Mouse (Mus musculus): ENCODE results near the gene Kcnh3. TPM values are rescaled to one million over a fixed set of nuclear protein-coding genes. Genes with fewer than 3 reads are reported as not detected.
A peak's percentile ranks its signal among the peaks of the same experiment; 100 is the strongest.

Kcnh3 gene
- polyA plus RNA-seq, 1 experiment from 2014 or later, result 0.07 TPM

DNA sequence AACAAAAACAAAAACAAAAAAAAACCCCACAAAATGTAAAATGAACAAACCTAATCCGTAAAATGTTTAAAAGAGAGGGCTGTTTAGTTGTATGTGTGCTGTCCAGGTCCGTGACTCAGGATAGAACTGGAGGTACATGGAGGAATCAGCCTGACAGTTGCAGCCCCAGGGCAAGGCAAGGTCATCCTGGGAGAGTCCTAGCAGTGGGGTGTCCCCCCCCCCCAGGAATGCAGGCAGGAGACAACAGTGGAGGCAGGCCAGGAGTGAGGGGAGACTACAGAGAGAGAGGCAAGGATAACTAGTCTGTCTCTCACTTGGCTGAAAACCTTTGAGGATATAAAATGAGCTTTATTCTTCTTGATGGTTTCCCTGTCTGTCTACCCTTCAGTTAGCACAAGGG lies 39.7 kb downstream of the Kcnh3 start:
- WGBS, result 74% methylated on average over 2 of the region's 2 CpGs

DNA sequence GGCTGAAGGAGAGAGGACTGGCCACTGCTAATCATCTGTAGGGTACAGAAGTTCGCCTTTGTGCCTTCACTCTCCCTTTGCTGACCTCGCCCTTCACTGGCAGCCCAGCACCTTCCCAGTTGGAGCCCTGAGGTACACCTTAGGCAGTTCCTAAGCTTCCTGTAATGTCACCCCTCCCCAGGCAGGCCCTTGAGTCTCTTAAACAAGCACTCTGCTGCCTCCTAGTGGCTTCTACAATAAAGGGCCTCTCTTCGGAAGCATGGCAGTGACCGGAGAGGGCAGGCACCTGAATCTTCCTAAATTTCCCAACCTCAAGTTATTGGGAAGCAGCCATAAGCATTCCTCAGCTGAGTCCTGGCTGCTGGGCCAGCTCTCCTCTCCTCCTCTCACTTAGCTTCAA lies 41.0 kb downstream of the Kcnh3 start:
- H3K4me3 ChIP-seq, result 0 out of 2 replicates have a peak overlapping the region, but pooled peaks have one; percentile 2
- H3K36me3 ChIP-seq, result no peaks in the 10 kb centered on the region
- WGBS, result 14% methylated on average over 4 of the region's 4 CpGs
- peaks cover 12% of the 10 kb centered on the region; the same call in 1 of the 2 replicates for H3K4me1 ChIP-seq
- no peak overlapping the region for H3K27ac ChIP-seq (replicated peaks)
- H3K9me3 ChIP-seq (replicated peaks), result no peaks in the 10 kb centered on the region
- H3K27me3 ChIP-seq (ENCODE audit: low read depth, poor library complexity, severe bottlenecking), result no peaks in the 10 kb centered on the region
- peak; percentile 54 for DNase-seq (ENCODE audit: low spot score)

More for the DNA sequence above, 39.7 kb downstream of the Kcnh3 start:
- no peak overlapping the region for H3K27ac ChIP-seq (replicated peaks)
- H3K9me3 ChIP-seq (replicated peaks), result no peaks in the 10 kb centered on the region
- DNase-seq (ENCODE audit: low spot score), result no peak
- no peaks in the 10 kb centered on the region for H3K27me3 ChIP-seq (ENCODE audit: low read depth, poor library complexity, severe bottlenecking)
- H3K36me3 ChIP-seq, result no peaks in the 10 kb centered on the region
- peaks cover 21% of the 10 kb centered on the region for H3K4me1 ChIP-seq
- no peak overlapping the region for H3K4me3 ChIP-seq

- WGBS, result 86% methylated on average over 8 of the region's 8 CpGs
Observed at GRCm38 (mm10) chr15:99276095-99276494, 51.4 kb downstream of the Kcnh3 start.

GRCm38 (mm10) chr15:99278271-99278670 lies 53.6 kb downstream of the Kcnh3 start:
- DNase-seq (ENCODE audit: low spot score), result no peak
- H3K36me3 ChIP-seq, result no peaks in the 10 kb centered on the region
- H3K9me3 ChIP-seq (replicated peaks), result no peaks in the 10 kb centered on the region
- H3K4me1 ChIP-seq, result no peaks in the 10 kb centered on the region
- H3K27ac ChIP-seq (replicated peaks), result no peak overlapping the region
- 95% methylated on average over 7 of the region's 7 CpGs for WGBS
- no peaks in the 10 kb centered on the region for H3K27me3 ChIP-seq (ENCODE audit: low read depth, poor library complexity, severe bottlenecking)
- H3K4me3 ChIP-seq, result no peak overlapping the region

More at GRCm38 (mm10) chr15:99276095-99276494, 51.4 kb downstream of the Kcnh3 start:
- no peak for DNase-seq (ENCODE audit: low spot score)
- Histone ChIP-seq H3K4me3 (no peak overlapping the region), H3K27ac (replicated peaks) (no peak overlapping the region), H3K36me3 (no peaks in the 10 kb centered on the region), H3K9me3 (replicated peaks) (no peaks in the 10 kb centered on the region), H3K27me3 (ENCODE audit: low read depth, poor library complexity, severe bottlenecking) (no peaks in the 10 kb centered on the region), H3K4me1 (peaks cover 9% of the 10 kb centered on the region)

DNA sequence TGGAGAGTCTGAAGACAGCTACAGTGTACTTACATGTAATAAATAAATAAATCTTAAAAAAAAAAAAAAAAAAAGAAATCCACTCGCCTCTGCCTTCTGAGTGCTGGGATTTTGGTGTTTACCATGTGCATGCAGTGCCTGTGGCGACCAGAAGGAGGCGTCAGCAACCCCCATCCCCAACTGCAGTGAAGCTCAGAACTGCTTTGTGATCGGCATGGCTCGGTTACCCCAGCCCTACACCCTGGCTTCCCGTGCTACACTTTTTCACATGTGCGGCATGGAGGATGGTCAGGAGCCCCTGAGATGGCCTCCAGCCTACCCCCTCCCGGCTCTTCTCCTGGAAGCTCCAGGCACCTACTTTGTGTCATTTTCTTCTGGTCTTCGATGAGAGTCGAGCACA lies 58.8 kb downstream of the Kcnh3 start:
- H3K4me1 ChIP-seq, result peaks cover 9% of the 10 kb centered on the region
- no peak for DNase-seq (ENCODE audit: low spot score)
- H3K9me3 ChIP-seq (replicated peaks), result no peaks in the 10 kb centered on the region
- no peak overlapping the region for H3K27ac ChIP-seq (replicated peaks)
- H3K4me3 ChIP-seq, result no peak overlapping the region
- WGBS, result 72% methylated on average over 10 of the region's 10 CpGs
- no peaks in the 10 kb centered on the region for H3K36me3 ChIP-seq
- H3K27me3 ChIP-seq (ENCODE audit: low read depth, poor library complexity, severe bottlenecking), result no peaks in the 10 kb centered on the region

DNA sequence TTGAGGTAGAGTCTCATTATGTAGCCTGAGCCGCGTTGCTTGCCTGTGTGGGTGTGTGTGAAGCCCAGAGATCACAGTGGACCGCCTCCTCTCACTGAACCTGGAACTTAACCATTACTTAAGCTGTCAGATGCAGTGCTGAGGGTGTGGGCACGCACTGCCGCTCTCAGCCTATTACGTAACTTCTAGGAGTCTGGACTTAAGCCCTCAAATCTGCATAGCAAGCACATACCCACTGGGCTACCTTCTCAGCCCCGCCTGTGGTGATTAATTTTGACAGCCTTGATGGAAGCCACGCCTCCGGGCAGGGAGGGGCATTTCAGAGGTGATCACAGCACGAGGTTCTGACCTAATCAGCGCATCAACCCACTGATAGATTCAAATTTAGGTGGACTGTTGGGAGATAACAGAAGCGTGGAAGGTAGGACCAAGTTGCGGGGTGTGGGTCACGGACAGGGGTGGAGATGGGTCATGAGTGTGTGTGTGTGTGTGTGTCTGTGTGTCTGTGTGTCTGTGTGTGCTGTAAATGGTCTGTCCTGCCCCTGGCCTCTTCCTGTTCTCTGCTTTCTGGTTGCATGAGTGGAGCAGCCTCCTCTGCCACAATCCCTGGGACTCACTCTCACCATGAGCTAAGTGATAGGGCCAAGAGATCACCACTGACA lies 60.0 kb downstream of the Kcnh3 start:
- WGBS, result 56% methylated on average over 14 of the region's 14 CpGs
- H3K4me1 ChIP-seq, result peaks cover 9% of the 10 kb centered on the region
- DNase-seq (ENCODE audit: low spot score), result no peak
- no peaks in the 10 kb centered on the region for H3K27me3 ChIP-seq (ENCODE audit: low read depth, poor library complexity, severe bottlenecking)
- no peak overlapping the region for H3K27ac ChIP-seq (replicated peaks)
- no peaks in the 10 kb centered on the region for H3K36me3 ChIP-seq
- no peak overlapping the region for H3K4me3 ChIP-seq
- no peaks in the 10 kb centered on the region for H3K9me3 ChIP-seq (replicated peaks)

GRCm38 (mm10) chr15:99285189-99285535 lies 60.5 kb downstream of the Kcnh3 start:
- Histone ChIP-seq H3K4me1 (peaks cover 9% of the 10 kb centered on the region), H3K9me3 (replicated peaks) (no peaks in the 10 kb centered on the region), H3K36me3 (no peaks in the 10 kb centered on the region), H3K27me3 (ENCODE audit: low read depth, poor library complexity, severe bottlenecking) (no peaks in the 10 kb centered on the region), H3K4me3 (no peak overlapping the region), H3K27ac (replicated peaks) (no peak overlapping the region)
- WGBS, result 60% methylated on average over 8 of the region's 8 CpGs
- DNase-seq (ENCODE audit: low spot score), result no peak

DNA sequence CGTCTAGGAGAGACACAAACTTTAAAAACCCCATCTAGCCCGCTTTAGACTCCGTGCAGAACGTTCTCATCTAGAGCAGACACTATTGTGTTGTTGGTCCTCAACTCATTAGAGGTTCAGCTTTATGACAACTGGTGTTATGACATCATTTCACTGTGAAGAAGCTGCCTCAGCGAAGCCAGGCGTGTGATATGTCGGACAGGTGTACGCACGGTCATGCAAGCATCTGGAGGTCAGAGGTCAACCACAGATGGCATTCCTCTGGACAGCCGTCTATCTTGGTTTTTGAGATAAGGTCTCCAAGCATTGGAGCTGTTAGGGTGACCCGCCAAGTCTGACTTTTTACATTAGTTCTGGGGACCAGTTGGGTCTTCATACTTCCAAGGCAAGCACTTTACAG lies 65.9 kb downstream of the Kcnh3 start:
- WGBS, result 94% methylated on average over 11 of the region's 11 CpGs
- no peaks in the 10 kb centered on the region for H3K9me3 ChIP-seq (replicated peaks)
- no peak for DNase-seq (ENCODE audit: low spot score)

More for the DNA sequence above, 65.9 kb downstream of the Kcnh3 start:
- H3K27me3 ChIP-seq (ENCODE audit: low read depth, poor library complexity, severe bottlenecking), result no peaks in the 10 kb centered on the region
- H3K4me1 ChIP-seq, result peaks cover 9% of the 10 kb centered on the region
- H3K36me3 ChIP-seq, result no peaks in the 10 kb centered on the region
- no peak overlapping the region for H3K4me3 ChIP-seq
- H3K27ac ChIP-seq (replicated peaks), result no peak overlapping the region

Other genes starting within 250 kb of the Kcnh3 start
- 118 and 129 TPM in 2 replicates for gene Tuba1c, start 195.0 kb upstream of the Kcnh3 start, polyA plus RNA-seq (2016; fragmentation: Nextera tagmentation; extraction: Ambion mirVana)
- 3.3 and 4.2 TPM in 2 replicates for gene Prph, start 169.7 kb upstream of the Kcnh3 start, polyA plus RNA-seq (2016; fragmentation: Nextera tagmentation; extraction: Ambion mirVana)
- gene Troap, start 150.3 kb upstream of the Kcnh3 start, polyA plus RNA-seq (2016; fragmentation: Nextera tagmentation; extraction: Ambion mirVana), result 47.5 and 50.2 TPM in 2 replicates
- gene C1ql4, start 137.0 kb upstream of the Kcnh3 start, polyA plus RNA-seq (2016; fragmentation: Nextera tagmentation; extraction: Ambion mirVana), result 0.21 and 2.3 TPM in 2 replicates
- gene Dnajc22, start 131.7 kb upstream of the Kcnh3 start, polyA plus RNA-seq (2016; fragmentation: Nextera tagmentation; extraction: Ambion mirVana), result 0.99 and 1.3 TPM in 2 replicates
- 55.3 and 57.1 TPM in 2 replicates for gene Spats2, start 98.9 kb upstream of the Kcnh3 start, polyA plus RNA-seq (2016; fragmentation: Nextera tagmentation; extraction: Ambion mirVana)
- 202 and 215 TPM in 2 replicates for gene Mcrs1, start 27.1 kb downstream of the Kcnh3 start, polyA plus RNA-seq (2016; fragmentation: Nextera tagmentation; extraction: Ambion mirVana)
- 61.2 and 70.7 TPM in 2 replicates for gene Prpf40b, start 70.2 kb downstream of the Kcnh3 start, polyA plus RNA-seq (2016; fragmentation: Nextera tagmentation; extraction: Ambion mirVana)
- 0.11 and 0.19 TPM in 2 replicates for gene Fam186b, start 71.0 kb downstream of the Kcnh3 start, polyA plus RNA-seq (2016; fragmentation: Nextera tagmentation; extraction: Ambion mirVana)
- gene Fmnl3, start 145.6 kb downstream of the Kcnh3 start, polyA plus RNA-seq (2016; fragmentation: Nextera tagmentation; extraction: Ambion mirVana), result 10.9 and 12.6 TPM in 2 replicates
- gene Tmbim6, start 168.0 kb downstream of the Kcnh3 start, polyA plus RNA-seq (2016; fragmentation: Nextera tagmentation; extraction: Ambion mirVana), result 288 and 305 TPM in 2 replicates
- gene Nckap5l, start 232.9 kb downstream of the Kcnh3 start, polyA plus RNA-seq (2016; fragmentation: Nextera tagmentation; extraction: Ambion mirVana), result 11.0 and 11.3 TPM in 2 replicates
- gene Bcdin3d, start 249.9 kb downstream of the Kcnh3 start, polyA plus RNA-seq (2016; fragmentation: Nextera tagmentation; extraction: Ambion mirVana), result 21.3 and 22.1 TPM in 2 replicates